Mouse (Mus musculus) lung, adult 2 months (tissue): ENCODE results near the gene Gpatch11.

Experiments used
- CTCF ChIP-seq: fragments of 200-500 bp; IDR thresholded peaks from 2 replicates; pipeline ENCODE4 v1.5.1; 2011; ENCODE audit warnings: mild to moderate bottlenecking, low read length, control low read depth; ENCODE audit not compliant: insufficient read depth
- POLR2A ChIP-seq: fragments of 200-500 bp; IDR thresholded peaks from 2 replicates; pipeline ENCODE4 v1.6.1; 2011; ENCODE audit warnings: low read depth, mild to moderate bottlenecking, control low read depth, low read length, borderline replicate concordance; ENCODE audit errors: extremely low read depth

DNA sequence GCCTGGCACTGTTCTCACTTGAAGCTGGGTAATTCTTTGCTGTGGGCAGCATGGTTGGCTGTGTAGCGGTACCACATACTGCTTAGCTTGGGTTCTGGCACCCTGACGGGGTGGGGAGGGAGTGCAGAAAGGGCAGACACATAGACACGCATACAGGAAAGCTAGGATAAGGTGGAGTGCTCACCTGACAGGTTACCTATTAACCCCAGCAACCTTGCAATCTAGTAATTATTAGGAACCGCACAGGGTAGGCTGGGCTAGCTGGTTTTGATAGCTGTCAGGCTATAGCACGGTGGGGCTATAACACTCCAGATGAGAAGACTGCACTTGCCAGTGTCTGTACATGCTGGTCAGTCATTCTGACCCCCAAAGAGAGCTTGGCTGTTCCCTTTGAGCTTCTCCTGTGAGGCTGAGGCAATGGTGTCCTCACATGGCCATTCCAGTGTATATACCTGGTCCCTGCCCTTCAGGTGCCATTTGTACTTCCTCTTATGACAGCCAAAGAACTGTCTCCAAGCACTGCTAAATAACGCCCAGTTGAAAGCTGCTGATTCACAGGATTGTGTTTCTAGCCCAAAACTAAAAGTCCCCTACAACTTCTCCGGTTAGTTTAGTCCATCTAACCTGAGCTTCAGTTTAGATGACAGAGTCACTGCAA lies 7.0 kb downstream of the Gpatch11 start:
- no peak for TF ChIP-seq CTCF
- TF ChIP-seq POLR2A, result no peak
